Mouse (Mus musculus): ENCODE measurements around the gene Vps45. TPM values are rescaled to one million over a fixed set of nuclear protein-coding genes. Genes with fewer than 3 reads are reported as not detected.
"Not testable (repeated sequence)": the region's sequence is repeated elsewhere in the genome, so short reads cannot be mapped to it uniquely, and the experiment has no call there.

The Vps45 gene
- polyA plus RNA-seq, 1 experiment from 2014 or later = 32.4 TPM

DNA sequence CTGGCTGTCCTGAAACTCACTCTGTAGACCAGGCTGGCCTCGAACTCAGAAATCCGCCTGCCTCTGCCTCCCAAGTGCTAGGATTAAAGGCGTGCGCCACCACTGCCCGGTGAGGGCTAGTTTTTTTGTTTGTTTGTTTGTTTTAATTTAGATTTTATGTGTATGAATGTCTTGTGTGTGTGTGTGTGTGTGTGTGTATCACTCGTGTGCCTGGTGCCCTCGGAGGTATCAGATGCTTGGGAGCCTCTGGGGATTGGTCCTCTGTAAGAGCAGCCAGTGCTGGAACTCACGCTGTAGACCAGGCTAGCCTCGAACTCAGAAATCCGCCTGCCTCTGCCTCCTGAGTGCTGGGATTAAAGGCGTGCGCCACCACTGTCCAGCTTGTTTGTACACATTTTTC lies 106.7 kb downstream of the Vps45 start:
- H3K36me3 ChIP-seq = peaks cover 27% of the 10 kb centered on the region
- not testable (repeated sequence) for DNase-seq (ENCODE audit: low spot score)
- 72% methylated on average over 12 of the region's 12 CpGs for WGBS

DNA sequence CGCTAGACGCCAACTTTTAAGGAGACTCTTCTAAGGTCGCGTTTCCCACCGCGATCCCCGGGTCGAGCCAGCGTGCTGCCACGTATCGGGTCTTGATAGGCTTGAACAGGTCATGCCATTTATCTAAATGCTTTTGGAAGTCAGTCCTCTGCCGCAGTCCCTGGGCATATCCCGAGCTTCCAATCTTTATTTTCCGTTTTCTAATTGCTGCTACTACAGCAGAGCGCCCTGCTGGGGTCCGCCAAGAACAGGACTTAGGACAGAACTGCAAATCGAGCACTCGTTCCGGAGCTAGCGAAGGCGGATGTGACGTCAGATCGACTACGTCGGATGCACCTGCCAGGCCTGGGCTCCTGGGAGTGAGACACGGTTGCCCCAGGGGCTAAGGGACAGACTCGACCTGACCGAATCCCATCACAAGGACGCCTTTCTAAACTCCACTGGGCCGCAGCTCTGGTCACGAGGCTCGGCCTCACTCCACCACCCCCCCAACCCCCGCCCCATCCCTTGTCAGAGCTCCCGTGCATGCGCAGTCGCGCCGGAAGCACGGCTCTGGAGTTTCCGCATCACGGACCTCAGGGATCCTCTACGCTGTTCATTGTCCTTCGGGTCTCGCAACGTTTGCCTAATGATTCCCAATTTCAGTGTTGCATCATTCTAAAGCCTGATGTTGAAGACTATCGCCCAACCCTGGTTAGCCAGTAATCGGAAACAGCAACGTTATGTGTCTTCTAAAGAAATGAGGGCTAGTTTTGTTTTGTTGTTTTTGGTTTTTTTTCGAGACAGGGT lies 107.3 kb downstream of the Vps45 start:
- no peaks in the 10 kb centered on the region for H3K27me3 ChIP-seq (ENCODE audit: insufficient read depth, poor library complexity, severe bottlenecking)
- WGBS = 1% methylated on average over 49 of the region's 49 CpGs

More for the DNA sequence above, 106.7 kb downstream of the Vps45 start:
- peak overlapping the region; percentile 96 for H3K27ac ChIP-seq
- not testable (repeated sequence) for H3K9me3 ChIP-seq; H3K27me3 ChIP-seq (ENCODE audit: insufficient read depth, poor library complexity, severe bottlenecking)
- H3K4me1 ChIP-seq (replicated peaks) = peaks cover 25% of the 10 kb centered on the region
- peak overlapping the region; percentile 64 for H3K4me3 ChIP-seq

More for the DNA sequence above, 107.3 kb downstream of the Vps45 start:
- Histone ChIP-seq H3K9me3 (no peaks in the 10 kb centered on the region), H3K36me3 (peaks cover 33% of the 10 kb centered on the region), H3K4me1 (replicated peaks) (peaks cover 25% of the 10 kb centered on the region), H3K27ac (peak overlapping the region; percentile 96), H3K4me3 (peak overlapping the region; percentile 64)
- DNase-seq (ENCODE audit: low spot score) = peak; percentile 94

Other genes starting within 250 kb of the Vps45 start
- 19.8 and 20.1 TPM in 2 replicates for gene Rprd2, start 239.6 kb downstream of the Vps45 start, polyA plus RNA-seq (2016; fragmentation: Nextera tagmentation; extraction: Ambion mirVana)
- 51.5 and 66.9 TPM in 2 replicates for gene Prpf3, start 202.6 kb downstream of the Vps45 start, polyA plus RNA-seq (2016; fragmentation: Nextera tagmentation; extraction: Ambion mirVana)
- gene Mrps21, start 186.9 kb downstream of the Vps45 start, polyA plus RNA-seq (2016; fragmentation: Nextera tagmentation; extraction: Ambion mirVana) = 379 and 403 TPM in 2 replicates
- 9.5 and 13.6 TPM in 2 replicates for gene Ciart, start 176.2 kb downstream of the Vps45 start, polyA plus RNA-seq (2016; fragmentation: Nextera tagmentation; extraction: Ambion mirVana)
- gene BC028528, start 166.5 kb downstream of the Vps45 start, polyA plus RNA-seq (2016; fragmentation: Nextera tagmentation; extraction: Ambion mirVana) = 12.3 and 12.7 TPM in 2 replicates
- gene Aph1a, start 164.5 kb downstream of the Vps45 start, polyA plus RNA-seq (2016; fragmentation: Nextera tagmentation; extraction: Ambion mirVana) = 33.9 and 35.8 TPM in 2 replicates
- gene Car14, start 153.8 kb downstream of the Vps45 start, polyA plus RNA-seq (2016; fragmentation: Nextera tagmentation; extraction: Ambion mirVana) = 50.1 and 69.4 TPM in 2 replicates
- gene Anp32e, start 129.2 kb downstream of the Vps45 start, polyA plus RNA-seq (2016; fragmentation: Nextera tagmentation; extraction: Ambion mirVana) = 266 and 352 TPM in 2 replicates
- gene Plekho1, start 62.5 kb downstream of the Vps45 start, polyA plus RNA-seq (2016; fragmentation: Nextera tagmentation; extraction: Ambion mirVana) = 75.0 and 83.5 TPM in 2 replicates
- gene Otud7b, start 46.1 kb upstream of the Vps45 start, polyA plus RNA-seq (2016; fragmentation: Nextera tagmentation; extraction: Ambion mirVana) = 12.8 and 19.2 TPM in 2 replicates
- 10.4 and 11.4 TPM in 2 replicates for gene Mtmr11, start 103.5 kb upstream of the Vps45 start, polyA plus RNA-seq (2016; fragmentation: Nextera tagmentation; extraction: Ambion mirVana)
- 250 and 259 TPM in 2 replicates for gene Sf3b4, start 113.9 kb upstream of the Vps45 start, polyA plus RNA-seq (2016; fragmentation: Nextera tagmentation; extraction: Ambion mirVana)
- 3.7 and 15.3 TPM in 2 replicates for gene Sv2a, start 122.7 kb upstream of the Vps45 start, polyA plus RNA-seq (2016; fragmentation: Nextera tagmentation; extraction: Ambion mirVana)
- 89.6 and 90.3 TPM in 2 replicates for gene Bola1, start 161.2 kb upstream of the Vps45 start, polyA plus RNA-seq (2016; fragmentation: Nextera tagmentation; extraction: Ambion mirVana)
- not detected in 2 replicates for gene Hist2h2ab, start 161.4 kb upstream of the Vps45 start, polyA plus RNA-seq (2016; fragmentation: Nextera tagmentation; extraction: Ambion mirVana)
- 7.6 and 12.0 TPM in 2 replicates for gene Hist2h2ac, start 162.4 kb upstream of the Vps45 start, polyA plus RNA-seq (2016; fragmentation: Nextera tagmentation; extraction: Ambion mirVana)
- gene Hist2h2be, start 162.7 kb upstream of the Vps45 start, polyA plus RNA-seq (2016; fragmentation: Nextera tagmentation; extraction: Ambion mirVana) = 6.0 and 8.7 TPM in 2 replicates
- 7.9 and 8.4 TPM in 2 replicates for gene Hist2h3c2, start 180.7 kb upstream of the Vps45 start, polyA plus RNA-seq (2016; fragmentation: Nextera tagmentation; extraction: Ambion mirVana)
- 44.6 and 55.1 TPM in 2 replicates for gene Hist2h2aa2, start 181.8 kb upstream of the Vps45 start, polyA plus RNA-seq (2016; fragmentation: Nextera tagmentation; extraction: Ambion mirVana)
- gene Hist2h2aa1, start 187.0 kb upstream of the Vps45 start, polyA plus RNA-seq (2016; fragmentation: Nextera tagmentation; extraction: Ambion mirVana) = 11.3 and 13.4 TPM in 2 replicates
- 0.42 and 0.56 TPM in 2 replicates for gene Hist2h3c1, start 188.2 kb upstream of the Vps45 start, polyA plus RNA-seq (2016; fragmentation: Nextera tagmentation; extraction: Ambion mirVana)
- 6.8 and 13.6 TPM in 2 replicates for gene Hist2h4, start 204.8 kb upstream of the Vps45 start, polyA plus RNA-seq (2016; fragmentation: Nextera tagmentation; extraction: Ambion mirVana)
- 49.7 and 51.9 TPM in 2 replicates for gene Hist2h3b, start 210.2 kb upstream of the Vps45 start, polyA plus RNA-seq (2016; fragmentation: Nextera tagmentation; extraction: Ambion mirVana)
- gene Hist2h2bb, start 211.3 kb upstream of the Vps45 start, polyA plus RNA-seq (2016; fragmentation: Nextera tagmentation; extraction: Ambion mirVana) = 9.4 and 9.7 TPM in 2 replicates
- gene Fcgr1, start 235.5 kb upstream of the Vps45 start, polyA plus RNA-seq (2016; fragmentation: Nextera tagmentation; extraction: Ambion mirVana) = 1.7 and 1.9 TPM in 2 replicates